Mouse (Mus musculus) neural tube, embryonic 12.5 days (tissue): Measurements from ENCODE around the gene Pef1. TPM values are rescaled to one million over a fixed set of nuclear protein-coding genes. Genes with fewer than 3 reads are reported as not detected.

Experiments used
- ATAC-seq: fragments of 200-750 bp; cut with Nextera tagmentation; 2 replicates; pipeline ENCODE4 v1.8.0; 2017; ENCODE audit warnings: low read depth, mild to moderate bottlenecking, moderate TSS enrichment, moderate library complexity; ENCODE audit not compliant: low FRiP score
- H3K27ac ChIP-seq: fragments of 300-500 bp; sonication (generic); 2 replicates; pipeline ENCODE4 v1.5.1; 2016
- H3K27me3 ChIP-seq: fragments of 300-500 bp; sonication (generic); replicated peaks from 2 replicates; pipeline ENCODE4 v1.6.1; 2016; ENCODE audit warnings: mild to moderate bottlenecking
- H3K36me3 ChIP-seq: fragments of 300-500 bp; sonication (generic); 2 replicates; pipeline ENCODE4 v1.6.1; 2016; ENCODE audit warnings: mild to moderate bottlenecking
- H3K4me1 ChIP-seq: fragments of 300-500 bp; sonication (generic); 2 replicates; pipeline ENCODE4 v1.6.1; 2016
- H3K4me2 ChIP-seq: fragments of 300-500 bp; sonication (generic); replicated peaks from 2 replicates; pipeline ENCODE4 v1.6.1; 2016; ENCODE audit warnings: mild to moderate bottlenecking
- H3K4me3 ChIP-seq: fragments of 300-500 bp; sonication (generic); 2 replicates; pipeline ENCODE4 v1.5.1; 2016
- H3K9ac ChIP-seq: fragments of 300-500 bp; sonication (generic); 2 replicates; pipeline ENCODE4 v1.6.1; 2016; ENCODE audit warnings: mild to moderate bottlenecking
- H3K9me3 ChIP-seq: fragments of 300-500 bp; sonication (generic); 2 replicates; pipeline ENCODE4 v1.6.1; 2016; ENCODE audit warnings: mild to moderate bottlenecking
- WGBS: fragments of 180-500 bp; shearing (Covaris S2); methylation state at CpG from one replicate; pipeline ENCODE4 v1.1.7; 2016; 5-methylcytosine and 5-hydroxymethylcytosine counted together
- polyA plus RNA-seq: library from polyadenylated mRNA; unstranded; fragments of >200 nt; fragmentation: Nextera tagmentation; extraction: Ambion mirVana; gene quantifications from 2 replicates; pipeline ENCODE4 v1.2.1, GENCODE M21; 2016

Pef1 gene
- polyA plus RNA-seq, 1 experiment from 2014 or later = 64.8 TPM

- H3K4me3 ChIP-seq = no peak overlapping the region
- no peak overlapping the region for H3K27ac ChIP-seq
- H3K36me3 ChIP-seq = no peaks in the 10 kb centered on the region
- WGBS = 76% methylated on average over 12 of the region's 12 CpGs
- no peak overlapping the region for H3K4me2 ChIP-seq
- no peaks in the 10 kb centered on the region for H3K27me3 ChIP-seq
- ATAC-seq = no peak
- 0 out of 2 replicates have a peak, but pooled peaks cover 4% of the 10 kb centered on the region for H3K9me3 ChIP-seq
- H3K4me1 ChIP-seq = peaks cover 14% of the 10 kb centered on the region
- no peak overlapping the region for H3K9ac ChIP-seq
Observed at GRCm38 (mm10) chr4:130103632-130104031, 1.3 kb downstream of the Pef1 start.

- Histone ChIP-seq H3K36me3 (no peaks in the 10 kb centered on the region), H3K27ac (no peak overlapping the region), H3K9me3 (0 out of 2 replicates have a peak, but pooled peaks cover 4% of the 10 kb centered on the region), H3K9ac (no peak overlapping the region), H3K4me2 (no peak overlapping the region), H3K4me3 (no peak overlapping the region), H3K27me3 (no peaks in the 10 kb centered on the region), H3K4me1 (peaks cover 17% of the 10 kb centered on the region)
- 83% methylated on average over 4 of the region's 4 CpGs for WGBS
- no peak for ATAC-seq
Observed at GRCm38 (mm10) chr4:130104584-130104983, 2.2 kb downstream of the Pef1 start.

GRCm38 (mm10) chr4:130107065-130107443 lies 4.7 kb downstream of the Pef1 start:
- Histone ChIP-seq H3K9me3 (0 out of 2 replicates have a peak, but pooled peaks cover 4% of the 10 kb centered on the region), H3K9ac (no peak overlapping the region; the same call in 1 of the 2 replicates), H3K4me3 (peak overlapping the region; percentile 51), H3K4me1 (peaks cover 9% of the 10 kb centered on the region), H3K27me3 (no peaks in the 10 kb centered on the region), H3K36me3 (no peaks in the 10 kb centered on the region), H3K27ac (no peak overlapping the region), H3K4me2 (peak overlapping the region; percentile 65)
- ATAC-seq = peak; percentile 74
- WGBS = 11% methylated on average over 14 of the region's 14 CpGs

GRCm38 (mm10) chr4:130107444-130108131 lies 5.2 kb downstream of the Pef1 start:
- no peaks in the 10 kb centered on the region for H3K36me3 ChIP-seq
- 1% methylated on average over 39 of the region's 39 CpGs for WGBS

GRCm38 (mm10) chr4:130108929-130109328 lies 6.6 kb downstream of the Pef1 start:
- ATAC-seq = no peak
- no peak overlapping the region for H3K9ac ChIP-seq

More at GRCm38 (mm10) chr4:130107444-130108131, 5.2 kb downstream of the Pef1 start:
- H3K27me3 ChIP-seq = no peaks in the 10 kb centered on the region
- H3K9ac ChIP-seq = peak overlapping the region; percentile 45
- peak overlapping the region; percentile 65 for H3K4me2 ChIP-seq
- ATAC-seq = peak; percentile 95
- H3K4me3 ChIP-seq = peak overlapping the region; percentile 51
- H3K27ac ChIP-seq = no peak overlapping the region
- H3K4me1 ChIP-seq = peaks cover 9% of the 10 kb centered on the region
- H3K9me3 ChIP-seq = 0 out of 2 replicates have a peak, but pooled peaks cover 4% of the 10 kb centered on the region

GRCm38 (mm10) chr4:130109666-130110065 lies 7.3 kb downstream of the Pef1 start:
- no peaks in the 10 kb centered on the region for H3K36me3 ChIP-seq
- no peak overlapping the region for H3K4me2 ChIP-seq
- WGBS = 92% methylated on average over 9 of the region's 9 CpGs
- H3K9ac ChIP-seq = no peak overlapping the region
- no peaks in the 10 kb centered on the region for H3K27me3 ChIP-seq
- no peak for ATAC-seq
- no peak overlapping the region for H3K4me3 ChIP-seq
- no peaks in the 10 kb centered on the region for H3K9me3 ChIP-seq
- H3K27ac ChIP-seq = no peak overlapping the region
- H3K4me1 ChIP-seq = peaks cover 9% of the 10 kb centered on the region

More at GRCm38 (mm10) chr4:130108929-130109328, 6.6 kb downstream of the Pef1 start:
- 0 out of 2 replicates have a peak overlapping the region, but pooled peaks have one; percentile 65 for H3K4me2 ChIP-seq
- 0 out of 2 replicates have a peak, but pooled peaks cover under 1% of the 10 kb centered on the region for H3K9me3 ChIP-seq
- H3K27ac ChIP-seq = no peak overlapping the region
- H3K4me3 ChIP-seq = no peak overlapping the region
- H3K4me1 ChIP-seq = peaks cover 9% of the 10 kb centered on the region
- H3K36me3 ChIP-seq = no peaks in the 10 kb centered on the region
- no peaks in the 10 kb centered on the region for H3K27me3 ChIP-seq
- 85% methylated on average over 3 of the region's 3 CpGs for WGBS

GRCm38 (mm10) chr4:130110091-130110490 lies 7.7 kb downstream of the Pef1 start:
- no peak for ATAC-seq
- Histone ChIP-seq H3K36me3 (no peaks in the 10 kb centered on the region), H3K27ac (no peak overlapping the region), H3K27me3 (no peaks in the 10 kb centered on the region), H3K4me3 (no peak overlapping the region), H3K4me1 (peaks cover 9% of the 10 kb centered on the region), H3K9me3 (no peaks in the 10 kb centered on the region), H3K9ac (no peak overlapping the region), H3K4me2 (no peak overlapping the region)
- WGBS = 89% methylated on average over 7 of the region's 7 CpGs

- Histone ChIP-seq H3K9me3 (no peaks in the 10 kb centered on the region), H3K9ac (no peak overlapping the region), H3K4me3 (no peak overlapping the region), H3K4me2 (no peak overlapping the region), H3K36me3 (0 out of 2 replicates have a peak, but pooled peaks cover 3% of the 10 kb centered on the region), H3K27ac (no peak overlapping the region), H3K27me3 (no peaks in the 10 kb centered on the region), H3K4me1 (peaks cover 9% of the 10 kb centered on the region)
- WGBS = 93% methylated on average over 7 of the region's 7 CpGs
- no peak for ATAC-seq
Observed at GRCm38 (mm10) chr4:130112299-130112698, 9.9 kb downstream of the Pef1 start.

GRCm38 (mm10) chr4:130112732-130113131 lies 10.4 kb downstream of the Pef1 start:
- no peak overlapping the region for H3K27ac ChIP-seq
- no peaks in the 10 kb centered on the region for H3K9me3 ChIP-seq
- H3K36me3 ChIP-seq = 0 out of 2 replicates have a peak, but pooled peaks cover 3% of the 10 kb centered on the region
- no peaks in the 10 kb centered on the region for H3K27me3 ChIP-seq
- 95% methylated on average over 1 of the region's 1 CpGs for WGBS
- H3K4me1 ChIP-seq = peaks cover 9% of the 10 kb centered on the region
- no peak overlapping the region for H3K4me3 ChIP-seq
- H3K9ac ChIP-seq = no peak overlapping the region
- ATAC-seq = no peak
- H3K4me2 ChIP-seq = no peak overlapping the region

- WGBS = 88% methylated on average over 4 of the region's 4 CpGs
- Histone ChIP-seq H3K4me1 (no peaks in the 10 kb centered on the region), H3K4me3 (no peak overlapping the region), H3K9me3 (no peaks in the 10 kb centered on the region), H3K4me2 (no peak overlapping the region), H3K27me3 (no peaks in the 10 kb centered on the region), H3K9ac (no peak overlapping the region), H3K27ac (no peak overlapping the region), H3K36me3 (peaks cover 43% of the 10 kb centered on the region)
- no peak for ATAC-seq
Observed at GRCm38 (mm10) chr4:130120752-130121151, 18.4 kb downstream of the Pef1 start.

GRCm38 (mm10) chr4:130121560-130121959 lies 19.2 kb downstream of the Pef1 start:
- no peak for ATAC-seq

GRCm38 (mm10) chr4:130123020-130123419 lies 20.7 kb downstream of the Pef1 start:
- Histone ChIP-seq H3K4me3 (no peak overlapping the region), H3K9me3 (no peaks in the 10 kb centered on the region), H3K27me3 (no peaks in the 10 kb centered on the region), H3K4me2 (no peak overlapping the region), H3K27ac (no peak overlapping the region), H3K4me1 (no peaks in the 10 kb centered on the region), H3K9ac (no peak overlapping the region), H3K36me3 (peaks cover 63% of the 10 kb centered on the region)
- WGBS = 89% methylated on average over 5 of the region's 5 CpGs
- no peak for ATAC-seq

More at GRCm38 (mm10) chr4:130121560-130121959, 19.2 kb downstream of the Pef1 start:
- Histone ChIP-seq H3K4me1 (no peaks in the 10 kb centered on the region), H3K4me3 (no peak overlapping the region), H3K36me3 (peaks cover 51% of the 10 kb centered on the region), H3K9ac (no peak overlapping the region), H3K4me2 (no peak overlapping the region), H3K9me3 (no peaks in the 10 kb centered on the region), H3K27me3 (no peaks in the 10 kb centered on the region), H3K27ac (no peak overlapping the region)
- 76% methylated on average over 8 of the region's 8 CpGs for WGBS
